Mouse (Mus musculus) midbrain, embryonic 11.5 days (tissue): Measurements from ENCODE around the gene 2010300C02Rik. TPM values are rescaled to one million over a fixed set of nuclear protein-coding genes. Genes with fewer than 3 reads are reported as not detected.
A peak's percentile ranks its signal among the peaks of the same experiment; 100 is the strongest.

ENCODE experiments used
- ATAC-seq: fragments of 200-750 bp; cut with Nextera tagmentation; 2 replicates; pipeline ENCODE4 v1.8.0; 2017; ENCODE audit warnings: moderate TSS enrichment, moderate library complexity; ENCODE audit not compliant: low FRiP score
- DNase-seq: peaks from one replicate; pipeline ENCODE4 v3.0.0; 2015; ENCODE audit warnings: low spot score; ENCODE audit errors: missing footprints
- H3K27ac ChIP-seq: fragments of 300-500 bp; sonication (generic); 2 replicates; pipeline ENCODE4 v1.5.1; 2014; ENCODE audit warnings: low read depth, low read length
- H3K27me3 ChIP-seq: fragments of 300-500 bp; sonication (generic); 2 replicates; pipeline ENCODE4 v1.6.1; 2014; ENCODE audit warnings: mild to moderate bottlenecking, low read length, moderate library complexity, mixed read lengths; ENCODE audit not compliant: control insufficient read depth, insufficient read depth
- H3K36me3 ChIP-seq: fragments of 300-500 bp; sonication (generic); 2 replicates; pipeline ENCODE4 v1.6.1; 2014; ENCODE audit warnings: mild to moderate bottlenecking, low read length, moderate library complexity, mixed read lengths; ENCODE audit not compliant: control insufficient read depth, insufficient read depth
- H3K4me1 ChIP-seq: fragments of 300-500 bp; sonication (generic); 2 replicates; pipeline ENCODE4 v1.6.1; 2014; ENCODE audit warnings: low read length; ENCODE audit not compliant: control insufficient read depth, insufficient read depth
- H3K4me2 ChIP-seq: fragments of 300-500 bp; sonication (generic); 2 replicates; pipeline ENCODE4 v1.6.1; 2014; ENCODE audit warnings: mild to moderate bottlenecking, moderate library complexity
- H3K4me3 ChIP-seq: fragments of 300-500 bp; sonication (generic); 2 replicates; pipeline ENCODE4 v1.5.1; 2014; ENCODE audit warnings: low read depth, low read length
- H3K9ac ChIP-seq: fragments of 300-500 bp; sonication (generic); 2 replicates; pipeline ENCODE4 v1.6.1; 2014; ENCODE audit warnings: low read length
- H3K9me3 ChIP-seq: fragments of 300-500 bp; sonication (generic); 2 replicates; pipeline ENCODE4 v1.6.1; 2016; ENCODE audit warnings: low read length; ENCODE audit not compliant: control insufficient read depth
- WGBS: fragments of 180-500 bp; shearing (Covaris S2); extraction: QIAGEN DNeasy Blood & Tissue Kit; methylation state at CpG from one replicate; pipeline ENCODE4 v1.1.7; 2014; 5-methylcytosine and 5-hydroxymethylcytosine counted together
- polyA plus RNA-seq: library from polyadenylated mRNA; unstranded; fragments of >200 nt; fragmentation: Nextera tagmentation; extraction: Ambion mirVana; gene quantifications from 2 replicates; pipeline ENCODE4 v1.2.1, GENCODE M21; 2014

Gene 2010300C02Rik
- polyA plus RNA-seq, 1 experiment from 2014 or later, result 0.61 TPM

DNA sequence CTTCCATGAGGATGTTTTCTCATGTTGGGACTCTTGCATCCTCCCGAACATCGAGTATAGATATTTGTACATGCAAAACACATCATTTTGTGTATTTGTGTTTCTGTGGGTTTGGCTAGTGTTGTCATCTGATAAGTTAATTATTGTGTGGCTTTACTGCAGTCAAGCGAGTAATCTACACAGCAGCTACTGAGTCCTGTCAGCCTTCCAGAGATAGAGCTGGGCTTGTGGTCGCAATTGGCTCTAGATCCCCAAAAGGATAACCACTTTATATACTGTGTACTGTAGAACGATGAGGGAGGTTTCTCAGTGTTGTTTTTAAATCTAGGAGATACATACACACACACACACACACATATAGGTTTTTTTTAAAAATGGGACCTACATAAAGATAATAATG is 16.0 kb upstream of the 2010300C02Rik start:
- H3K4me1 ChIP-seq, result no peaks in the 10 kb centered on the region
- ATAC-seq (no peak), DNase-seq (no peak)
- WGBS, result 89% methylated on average over 5 of the region's 5 CpGs
- H3K4me2 ChIP-seq, result no peak overlapping the region
- no peaks in the 10 kb centered on the region for H3K27me3 ChIP-seq
- no peak overlapping the region for H3K4me3 ChIP-seq
- H3K36me3 ChIP-seq, result no peaks in the 10 kb centered on the region
- H3K9ac ChIP-seq, result no peak overlapping the region
- no peak overlapping the region for H3K27ac ChIP-seq
- H3K9me3 ChIP-seq, result no peaks in the 10 kb centered on the region

GRCm38 (mm10) chr1:37734841-37735240 is 15.0 kb upstream of the 2010300C02Rik start:
- 73% methylated on average over 7 of the region's 7 CpGs for WGBS
- no peak for ATAC-seq
- H3K36me3 ChIP-seq, result no peaks in the 10 kb centered on the region

GRCm38 (mm10) chr1:37729353-37729752 is 9.5 kb upstream of the 2010300C02Rik start:
- no peaks in the 10 kb centered on the region for H3K4me1 ChIP-seq
- H3K9me3 ChIP-seq, result no peaks in the 10 kb centered on the region
- H3K9ac ChIP-seq, result no peak overlapping the region
- no peak overlapping the region for H3K4me3 ChIP-seq
- ATAC-seq (no peak), DNase-seq (no peak)
- H3K27me3 ChIP-seq, result no peaks in the 10 kb centered on the region
- no peak overlapping the region for H3K4me2 ChIP-seq
- no peaks in the 10 kb centered on the region for H3K36me3 ChIP-seq
- H3K27ac ChIP-seq, result no peak overlapping the region
- WGBS, result 93% methylated on average over 8 of the region's 8 CpGs

More at GRCm38 (mm10) chr1:37734841-37735240, 15.0 kb upstream of the 2010300C02Rik start:
- Histone ChIP-seq H3K4me3 (no peak overlapping the region), H3K9me3 (no peaks in the 10 kb centered on the region), H3K9ac (no peak overlapping the region), H3K27me3 (no peaks in the 10 kb centered on the region), H3K4me2 (no peak overlapping the region), H3K4me1 (no peaks in the 10 kb centered on the region), H3K27ac (no peak overlapping the region)
- DNase-seq, result no peak

DNA sequence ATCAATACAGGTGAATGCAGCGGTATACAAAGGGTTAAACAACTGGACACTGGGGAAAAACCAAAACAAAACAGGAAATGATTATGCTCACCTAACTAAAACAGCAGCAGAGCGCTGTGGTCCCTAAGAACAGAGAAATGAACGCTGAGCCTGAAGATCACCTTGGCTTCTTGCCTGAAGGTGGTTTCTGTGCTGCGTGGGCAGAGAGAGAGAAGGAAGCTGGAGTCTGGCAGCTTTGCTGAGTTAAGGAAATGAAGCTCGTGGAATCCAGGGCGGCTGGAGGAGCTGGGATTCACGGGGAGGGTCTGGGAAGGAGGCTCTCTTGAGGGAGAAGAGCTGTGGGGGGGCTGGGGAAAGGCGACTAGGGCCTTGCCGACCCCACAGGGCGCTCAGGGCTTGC is 8.2 kb upstream of the 2010300C02Rik start:
- 70% methylated on average over 10 of the region's 10 CpGs for WGBS
- Histone ChIP-seq H3K4me3 (no peak overlapping the region), H3K27me3 (no peaks in the 10 kb centered on the region), H3K9ac (no peak overlapping the region), H3K4me1 (no peaks in the 10 kb centered on the region), H3K9me3 (no peaks in the 10 kb centered on the region), H3K4me2 (no peak overlapping the region), H3K27ac (no peak overlapping the region), H3K36me3 (no peaks in the 10 kb centered on the region)
- DNase-seq (no peak), ATAC-seq (no peak)

DNA sequence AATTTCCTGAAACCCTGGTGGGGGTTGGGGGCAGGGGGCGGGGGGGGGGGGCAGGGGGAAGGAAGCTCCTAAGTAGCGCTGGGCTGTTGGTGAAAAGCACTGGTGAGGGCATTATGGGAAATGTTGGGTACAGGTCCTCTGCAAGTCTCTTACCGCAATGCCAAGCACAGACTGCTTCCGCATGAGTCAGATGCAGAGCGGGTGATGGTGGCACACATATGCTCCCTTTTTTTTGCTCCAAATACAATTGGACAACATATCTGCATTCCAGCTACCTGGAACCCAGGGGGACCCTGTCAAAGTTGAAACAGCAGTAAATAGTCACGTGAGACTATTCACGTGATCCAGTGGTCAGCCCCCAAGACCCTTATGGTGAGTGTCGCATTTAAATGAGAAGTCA is 7.3 kb upstream of the 2010300C02Rik start:
- DNase-seq (no peak), ATAC-seq (no peak)
- Histone ChIP-seq H3K27me3 (no peaks in the 10 kb centered on the region), H3K4me3 (no peak overlapping the region), H3K9me3 (no peaks in the 10 kb centered on the region), H3K4me2 (no peak overlapping the region), H3K4me1 (no peaks in the 10 kb centered on the region), H3K36me3 (no peaks in the 10 kb centered on the region), H3K27ac (no peak overlapping the region), H3K9ac (no peak overlapping the region)
- WGBS, result 79% methylated on average over 8 of the region's 8 CpGs

DNA sequence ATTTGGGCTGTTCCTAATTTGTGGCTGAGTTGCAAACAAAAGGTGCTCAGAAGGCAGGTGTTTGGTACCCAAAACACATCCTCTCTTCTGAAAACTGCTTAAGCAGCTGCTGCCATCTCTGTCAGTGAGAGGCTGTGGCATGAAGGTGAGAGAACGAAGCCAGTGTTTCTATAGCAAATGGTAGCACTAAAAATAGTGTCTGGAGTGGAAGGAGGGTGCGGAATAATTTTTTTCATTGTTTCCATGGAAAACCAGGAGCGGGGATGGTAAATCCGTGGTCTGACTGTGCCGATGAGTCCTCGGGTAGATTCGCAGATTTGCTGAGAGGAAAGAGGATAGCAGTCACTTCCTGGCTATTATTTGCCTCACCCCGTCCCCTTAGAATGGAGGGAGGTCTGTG is 6.5 kb upstream of the 2010300C02Rik start:
- no peak overlapping the region for H3K4me3 ChIP-seq
- H3K27me3 ChIP-seq, result no peaks in the 10 kb centered on the region
- H3K9me3 ChIP-seq, result no peaks in the 10 kb centered on the region
- ATAC-seq (no peak), DNase-seq (no peak)
- H3K4me1 ChIP-seq, result no peaks in the 10 kb centered on the region
- WGBS, result 82% methylated on average over 8 of the region's 8 CpGs
- H3K9ac ChIP-seq, result no peak overlapping the region
- H3K36me3 ChIP-seq, result no peaks in the 10 kb centered on the region
- H3K27ac ChIP-seq, result no peak overlapping the region
- no peak overlapping the region for H3K4me2 ChIP-seq

DNA sequence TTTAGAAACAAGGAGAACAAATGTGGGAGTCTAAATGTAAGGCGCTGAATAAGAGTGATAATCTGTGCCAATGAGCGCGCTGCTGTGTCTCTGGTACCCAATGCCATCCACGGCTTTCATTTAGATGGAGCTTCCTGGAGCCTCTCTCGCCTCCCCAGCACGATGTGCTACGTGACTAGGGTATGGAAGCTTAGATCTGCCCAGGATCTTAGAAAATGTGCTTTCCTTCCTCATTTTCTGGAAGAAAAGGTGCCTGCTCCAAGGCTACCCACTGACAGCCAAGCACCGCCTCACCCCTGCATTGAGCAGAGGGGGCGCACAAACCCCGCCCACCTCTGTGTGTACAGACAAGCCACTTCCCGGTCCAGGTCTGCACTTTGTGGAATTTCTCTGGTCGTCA is 6.0 kb upstream of the 2010300C02Rik start:
- no peak overlapping the region for H3K4me2 ChIP-seq
- WGBS, result 73% methylated on average over 12 of the region's 12 CpGs
- no peaks in the 10 kb centered on the region for H3K36me3 ChIP-seq
- H3K4me3 ChIP-seq, result no peak overlapping the region
- no peaks in the 10 kb centered on the region for H3K9me3 ChIP-seq
- H3K27me3 ChIP-seq, result 0 out of 2 replicates have a peak, but pooled peaks cover under 1% of the 10 kb centered on the region
- H3K9ac ChIP-seq, result no peak overlapping the region
- ATAC-seq (no peak), DNase-seq (no peak)
- no peak overlapping the region for H3K27ac ChIP-seq
- no peaks in the 10 kb centered on the region for H3K4me1 ChIP-seq

DNA sequence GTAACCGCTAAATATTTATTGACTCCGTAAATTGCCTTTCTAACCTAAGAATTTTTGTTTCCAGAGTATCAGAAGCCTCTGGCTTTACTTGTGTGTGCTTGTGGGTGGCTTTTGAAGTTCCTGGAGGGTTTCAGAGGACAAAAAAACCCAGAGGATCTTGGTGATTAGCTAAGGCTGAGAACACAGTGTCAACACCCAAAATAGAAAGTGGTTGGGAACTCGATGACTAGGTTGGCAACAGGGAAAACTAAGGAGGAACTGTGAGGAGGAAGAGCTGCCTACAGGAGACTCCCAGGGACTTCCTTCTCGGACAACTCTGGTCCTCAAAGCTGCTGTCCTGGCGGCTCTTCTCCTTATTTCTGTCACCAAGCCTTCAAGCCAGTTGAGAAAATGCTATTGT is 1.2 kb upstream of the 2010300C02Rik start:
- Histone ChIP-seq H3K4me1 (peaks cover 6% of the 10 kb centered on the region; the same call in 1 of the 2 replicates), H3K36me3 (no peaks in the 10 kb centered on the region), H3K4me3 (no peak overlapping the region), H3K9ac (no peak overlapping the region), H3K27ac (no peak overlapping the region), H3K9me3 (no peaks in the 10 kb centered on the region), H3K4me2 (no peak overlapping the region), H3K27me3 (peaks cover 21% of the 10 kb centered on the region)
- ATAC-seq, result no peak
- 76% methylated on average over 5 of the region's 5 CpGs for WGBS
- no peak for DNase-seq

- Histone ChIP-seq H3K9ac (peak overlapping the region; percentile 56), H3K27ac (no peak overlapping the region), H3K4me2 (peak overlapping the region; percentile 87), H3K36me3 (no peaks in the 10 kb centered on the region), H3K4me3 (peak overlapping the region; percentile 55), H3K4me1 (peaks cover 6% of the 10 kb centered on the region; the same call in 1 of the 2 replicates), H3K27me3 (peaks cover 21% of the 10 kb centered on the region), H3K9me3 (no peaks in the 10 kb centered on the region)
- ATAC-seq, result peak; percentile 73
- WGBS, result 4% methylated on average over 49 of the region's 49 CpGs
- DNase-seq, result peak; percentile 90
Observed at GRCm38 (mm10) chr1:37719030-37719723, 708 bp downstream of the 2010300C02Rik start.
